Mouse (Mus musculus): ENCODE data around the gene Ifitm1.

Gene Ifitm1

DNA sequence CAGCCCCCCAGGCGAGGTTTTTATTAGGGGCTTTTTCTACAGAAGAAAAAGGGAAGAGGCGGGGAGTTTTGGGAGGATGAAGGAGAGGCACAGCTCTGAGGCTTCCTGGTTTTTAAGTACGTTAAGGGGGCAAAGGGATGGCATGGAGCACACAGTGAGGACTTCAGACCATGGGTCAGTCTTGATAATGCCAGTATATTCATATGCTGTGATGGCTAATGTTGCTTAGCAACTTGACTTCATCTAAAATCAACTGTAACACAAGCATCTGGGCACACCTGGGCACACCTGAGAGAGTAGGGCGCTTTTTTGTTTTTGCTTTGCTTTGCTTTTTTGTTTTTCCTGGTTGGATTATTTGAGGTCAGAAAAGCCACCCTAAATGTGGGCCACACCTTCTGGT lies at the start of gene Ifitm1:
Gene Ifitm1, plus strand, starts transcription at position 301 of the 400 bp plus-strand sequence.
- in situ Hi-C loops (cut with MboI, MseI), result no loop called here

DNA sequence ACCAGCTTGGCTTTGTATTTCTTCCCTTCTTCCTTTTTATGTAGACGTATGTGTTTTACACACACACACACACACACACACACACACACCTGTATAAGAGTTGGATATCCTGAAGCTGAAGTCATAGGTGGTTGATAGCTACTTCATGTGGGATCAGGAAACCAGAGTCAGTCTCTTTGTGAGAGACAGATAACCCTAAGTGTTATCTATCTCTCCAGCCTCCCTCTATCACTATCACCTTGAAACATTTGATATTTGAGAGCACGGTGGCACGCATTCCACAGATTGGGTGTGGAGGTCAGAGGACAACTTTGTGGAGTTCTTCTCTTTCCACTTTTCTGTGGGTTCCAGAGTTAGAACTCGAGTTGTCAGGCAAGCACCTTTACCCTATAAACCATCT lies 47.1 kb upstream of the Ifitm1 start:
- in situ Hi-C loops (cut with MboI, MseI), result no loop called here

DNA sequence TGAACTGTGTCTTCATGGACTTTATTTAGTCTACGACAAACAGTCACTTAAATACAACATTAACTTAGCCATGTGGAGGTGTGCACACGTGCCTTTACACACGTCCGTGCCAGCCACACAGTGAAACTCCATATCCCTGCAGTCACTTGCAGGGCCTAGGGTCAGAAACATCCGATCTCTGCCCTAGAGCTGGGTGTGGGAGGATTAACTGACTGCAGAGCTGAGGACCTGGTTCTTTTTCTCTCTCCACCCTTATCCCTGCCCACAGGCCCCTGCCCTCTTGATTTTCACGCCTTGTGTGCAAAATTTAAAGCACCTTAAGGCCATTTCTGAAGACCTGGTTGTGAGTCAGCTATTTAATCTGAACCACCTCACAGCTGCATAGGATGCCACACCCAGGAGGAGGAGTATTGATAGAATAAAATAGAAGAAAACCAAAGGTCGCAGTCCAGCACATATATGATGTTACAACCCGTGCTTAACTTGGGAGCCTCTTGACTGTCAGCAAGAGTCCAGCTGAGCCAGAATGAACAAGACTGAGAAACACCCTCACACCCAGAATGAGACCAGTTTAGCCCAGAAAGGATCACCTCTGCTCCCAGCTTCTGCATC lies 46.5 kb upstream of the Ifitm1 start, which contains the start of gene Nlrp6:
Gene Nlrp6, plus strand, starts transcription at position 485 of the 612 bp plus-strand sequence.
- in situ Hi-C loops (cut with MboI, MseI), result no loop called here

DNA sequence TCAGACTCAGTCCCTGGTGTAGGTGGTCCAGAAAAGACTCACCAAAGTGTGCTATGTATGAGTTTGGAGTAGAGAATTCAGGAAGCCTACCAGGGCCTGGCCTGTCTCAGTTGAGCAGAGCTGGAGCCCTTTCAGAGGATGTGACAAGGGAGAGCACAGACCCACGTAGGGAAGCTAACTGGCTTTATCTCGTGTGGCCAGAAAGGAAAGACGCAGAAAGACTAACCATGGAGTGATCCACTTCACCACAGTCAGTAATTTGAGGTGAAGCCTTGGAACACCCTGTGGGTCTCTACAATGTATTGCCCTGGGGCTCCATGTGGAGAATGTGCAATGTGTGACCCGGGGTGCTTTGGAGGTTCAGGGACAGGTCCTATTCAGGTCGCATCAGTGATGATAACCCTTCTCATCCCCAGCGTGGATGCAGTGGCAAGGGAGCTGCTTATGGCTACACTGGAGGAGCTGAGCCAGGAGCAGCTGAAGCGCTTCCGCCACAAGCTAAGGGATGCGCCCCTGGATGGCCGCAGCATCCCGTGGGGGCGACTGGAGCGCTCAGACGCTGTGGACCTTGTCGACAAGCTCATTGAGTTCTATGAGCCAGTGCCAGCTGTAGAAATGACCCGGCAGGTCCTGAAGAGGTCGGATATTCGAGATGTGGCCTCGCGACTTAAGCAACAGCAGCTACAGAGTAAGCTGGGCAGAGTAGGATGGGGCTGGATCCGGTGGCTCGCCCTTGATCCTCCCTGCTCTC lies 45.6 kb upstream of the Ifitm1 start:
- in situ Hi-C loops (cut with MboI, MseI), result no loop called here

DNA sequence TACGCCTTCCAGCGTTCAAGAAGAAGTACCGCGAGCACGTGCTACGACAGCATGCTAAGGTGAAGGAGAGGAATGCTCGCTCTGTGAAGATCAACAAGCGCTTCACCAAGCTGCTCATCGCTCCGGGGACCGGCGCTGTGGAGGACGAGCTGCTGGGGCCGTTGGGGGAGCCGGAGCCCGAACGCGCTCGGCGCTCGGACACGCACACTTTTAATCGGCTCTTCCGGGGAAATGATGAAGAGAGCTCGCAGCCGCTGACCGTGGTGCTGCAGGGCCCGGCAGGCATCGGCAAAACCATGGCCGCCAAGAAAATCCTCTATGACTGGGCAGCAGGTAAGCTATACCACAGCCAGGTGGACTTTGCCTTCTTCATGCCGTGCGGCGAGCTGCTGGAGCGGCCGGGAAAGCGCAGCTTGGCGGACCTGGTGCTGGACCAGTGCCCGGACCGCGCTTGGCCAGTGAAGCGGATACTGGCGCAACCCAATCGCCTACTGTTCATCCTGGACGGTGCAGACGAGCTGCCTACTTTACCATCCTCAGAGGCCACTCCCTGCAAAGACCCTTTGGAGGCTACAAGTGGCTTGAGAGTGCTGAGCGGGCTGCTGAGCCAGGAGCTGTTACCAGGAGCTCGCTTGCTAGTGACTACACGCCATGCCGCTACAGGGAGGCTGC lies 44.5 kb upstream of the Ifitm1 start:
- in situ Hi-C loops (cut with MboI, MseI), result no loop called here

DNA sequence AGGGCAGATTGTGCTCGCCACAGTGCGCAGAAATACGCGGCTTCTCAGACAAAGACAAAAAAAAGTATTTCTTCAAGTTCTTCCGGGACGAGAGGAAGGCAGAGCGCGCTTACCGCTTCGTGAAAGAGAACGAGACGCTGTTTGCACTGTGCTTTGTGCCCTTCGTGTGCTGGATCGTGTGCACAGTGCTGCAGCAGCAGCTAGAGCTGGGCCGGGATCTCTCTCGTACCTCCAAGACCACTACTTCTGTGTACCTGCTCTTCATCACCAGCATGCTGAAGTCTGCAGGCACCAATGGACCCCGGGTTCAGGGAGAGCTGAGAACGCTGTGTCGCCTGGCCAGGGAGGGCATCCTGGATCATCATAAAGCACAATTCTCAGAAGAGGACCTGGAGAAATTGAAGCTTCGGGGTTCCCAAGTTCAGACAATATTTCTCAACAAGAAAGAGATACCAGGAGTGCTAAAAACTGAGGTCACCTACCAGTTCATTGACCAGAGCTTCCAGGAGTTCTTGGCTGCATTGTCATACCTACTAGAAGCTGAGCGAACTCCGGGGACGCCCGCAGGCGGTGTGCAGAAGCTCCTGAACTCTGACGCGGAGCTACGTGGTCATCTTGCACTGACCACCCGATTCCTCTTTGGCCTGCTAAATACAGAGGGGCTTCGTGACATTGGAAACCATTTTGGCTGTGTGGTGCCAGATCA lies 43.8 kb upstream of the Ifitm1 start:
- in situ Hi-C loops (cut with MboI, MseI), result no loop called here

DNA sequence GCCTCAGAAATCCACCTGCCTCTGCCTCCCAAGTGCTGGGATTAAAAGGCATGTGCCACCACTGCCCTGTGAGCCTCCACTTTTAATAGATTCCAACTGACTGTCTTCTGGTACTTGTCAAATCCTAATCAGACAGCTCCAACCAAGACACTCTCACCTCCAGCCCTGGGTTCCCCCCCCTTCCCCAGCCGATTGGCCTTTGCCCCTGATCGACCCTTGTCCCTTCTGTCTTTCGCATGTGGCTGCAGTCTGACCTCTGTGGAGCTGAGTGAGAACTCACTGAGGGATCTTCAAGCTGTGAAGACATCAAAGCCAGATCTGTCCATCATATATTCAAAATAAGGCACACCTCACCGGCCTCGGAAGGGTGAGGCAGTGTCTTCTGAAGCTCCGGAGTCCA lies 39.8 kb upstream of the Ifitm1 start:
- in situ Hi-C loops (cut with MboI, MseI), result no loop called here

DNA sequence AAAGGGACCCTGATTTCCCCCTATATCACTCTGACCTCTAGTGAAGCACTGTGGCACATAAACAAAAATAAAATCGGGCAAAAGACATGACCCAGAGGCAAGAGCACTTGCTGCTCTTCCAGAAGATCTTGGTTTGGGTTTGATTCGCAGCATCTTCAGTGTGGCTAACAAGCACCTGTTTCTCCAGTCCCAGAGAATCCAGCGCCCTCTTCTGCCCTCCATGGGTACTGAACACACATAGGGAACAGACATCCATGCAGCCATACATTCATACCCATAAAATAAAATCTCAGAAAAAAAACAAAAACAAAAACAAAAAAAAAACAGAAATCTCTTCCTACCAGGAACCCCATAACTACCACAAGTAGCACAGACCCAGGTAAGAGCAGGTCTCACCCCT lies 28.6 kb upstream of the Ifitm1 start:
- in situ Hi-C loops (cut with MboI, MseI), result no loop called here

DNA sequence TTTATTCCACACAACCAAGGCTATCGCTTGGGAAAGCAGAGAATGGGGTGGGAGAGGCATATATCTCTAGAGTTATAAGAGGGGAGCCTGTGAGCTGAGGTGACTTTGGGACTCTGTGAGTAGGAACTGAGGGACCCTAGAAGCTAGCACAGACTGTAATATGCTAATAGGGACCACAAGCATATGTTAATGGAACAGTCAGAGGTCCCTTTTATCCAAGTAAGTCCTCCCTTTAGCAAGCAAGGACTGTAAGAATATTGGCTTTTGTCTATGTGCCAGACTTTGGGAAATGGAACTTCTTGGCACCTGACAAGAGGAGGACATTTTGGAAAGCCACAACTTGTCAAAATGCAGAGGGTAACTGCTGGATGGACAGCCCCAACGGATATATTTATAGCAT lies 28.1 kb upstream of the Ifitm1 start:
- in situ Hi-C loops (cut with MboI, MseI), result no loop called here

DNA sequence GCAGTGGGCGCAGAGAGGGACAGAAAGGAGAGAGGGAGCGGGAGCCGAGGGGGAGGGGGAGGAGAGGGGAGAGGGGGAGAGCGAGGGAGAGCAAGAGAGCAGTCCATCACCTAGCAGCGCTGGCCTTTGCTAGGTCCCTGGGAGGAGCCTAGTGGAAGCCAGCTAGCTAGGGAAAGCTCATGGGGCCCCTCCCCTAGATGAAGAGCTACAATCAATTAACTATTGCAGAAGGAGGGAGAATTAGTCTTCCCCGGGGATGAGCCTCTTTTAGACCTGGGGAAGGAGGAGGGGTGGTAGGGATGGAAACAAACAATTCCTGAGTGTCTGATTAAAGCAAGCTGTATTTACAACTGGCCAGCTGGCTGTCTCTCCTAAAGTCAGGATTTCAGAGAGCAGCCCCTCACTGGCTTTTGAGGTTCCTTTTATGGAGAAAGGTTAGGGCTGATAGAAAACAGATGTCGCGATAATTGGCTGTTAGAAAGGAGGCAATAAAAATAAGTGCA lies 27.3 kb upstream of the Ifitm1 start:
- in situ Hi-C loops (cut with MboI, MseI), result no loop called here

DNA sequence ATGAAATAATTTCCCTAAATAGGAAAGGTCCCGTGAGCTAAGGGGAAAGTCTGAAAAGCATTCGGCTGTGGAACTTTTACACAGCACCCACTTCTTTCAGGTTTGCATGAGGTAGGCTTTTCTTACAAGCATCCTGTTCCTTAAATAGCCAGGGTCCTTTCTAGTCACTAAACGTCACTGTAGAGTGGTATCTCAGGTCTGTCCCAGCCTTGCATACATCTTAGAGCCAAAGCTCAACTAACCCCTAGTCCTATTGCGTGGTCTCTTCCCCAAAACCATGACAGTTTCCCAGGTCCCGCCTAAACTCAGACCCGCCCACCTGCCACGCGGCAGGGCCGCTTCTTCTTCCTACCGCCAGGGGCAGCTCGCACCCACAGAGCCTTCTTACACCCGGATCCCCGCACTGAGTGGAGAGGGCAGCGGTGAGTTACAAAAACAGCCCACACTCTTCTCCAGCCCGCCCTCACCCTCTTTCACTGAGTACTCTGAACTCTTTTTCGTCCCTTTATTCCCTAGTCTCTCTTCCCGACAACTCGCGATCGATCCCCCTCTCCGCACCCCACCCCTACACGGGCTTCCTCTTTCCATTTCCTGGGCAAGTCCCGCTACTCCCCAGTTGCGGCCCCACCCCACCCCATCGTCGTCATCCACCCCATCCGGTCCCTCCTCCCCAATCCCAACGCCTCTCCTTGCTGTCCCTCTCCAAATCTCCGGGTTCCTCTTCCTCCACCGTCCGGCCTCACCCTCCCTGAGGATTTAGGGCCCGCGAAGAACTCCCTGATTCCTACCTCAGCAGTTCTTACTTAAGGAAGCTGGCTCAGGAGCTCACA lies 25.6 kb upstream of the Ifitm1 start, which contains the start of gene Pgghg:
Gene Pgghg, plus strand, starts transcription at position 170 of the 830 bp plus-strand sequence.
- in situ Hi-C loops (cut with MboI, MseI), result no loop called here

DNA sequence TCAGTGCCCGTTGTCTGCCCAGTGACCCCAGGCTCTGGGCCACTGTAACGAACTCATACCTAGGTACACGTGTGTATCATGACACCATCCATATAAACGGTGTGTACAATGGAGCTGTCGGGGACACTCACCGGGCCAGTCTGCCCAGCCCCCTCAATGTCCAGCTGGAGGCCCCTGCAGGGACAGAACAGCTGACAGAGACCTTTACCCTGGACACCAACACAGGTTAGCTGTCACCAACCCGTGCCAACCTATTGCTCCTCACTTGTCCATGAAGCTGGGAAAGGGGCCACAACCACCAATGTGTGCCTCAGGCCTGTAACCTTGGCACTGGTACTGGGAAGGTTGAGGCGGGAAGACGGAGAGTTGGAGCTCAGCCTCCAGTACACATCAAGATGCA lies 24.7 kb upstream of the Ifitm1 start:
- in situ Hi-C loops (cut with MboI, MseI), result no loop called here

DNA sequence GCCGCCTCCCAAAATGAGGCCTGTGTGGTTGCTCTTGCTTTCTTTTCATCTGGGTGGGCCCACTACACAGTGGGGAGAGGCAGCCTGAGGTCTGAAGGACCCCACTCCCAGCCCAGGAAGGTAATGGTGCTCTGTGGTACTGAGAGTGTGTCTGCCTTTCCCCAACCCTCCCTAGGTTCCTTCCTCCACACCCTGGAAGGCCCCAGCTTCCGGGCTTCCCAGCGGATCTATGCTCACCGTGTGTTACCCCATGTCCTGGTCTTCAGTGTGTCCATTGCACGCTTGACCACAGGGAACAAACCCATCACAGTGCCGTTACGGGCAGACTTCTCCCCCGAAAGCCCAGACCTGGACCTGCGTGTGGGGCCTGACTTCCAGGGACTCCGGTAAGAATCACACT lies 24.2 kb upstream of the Ifitm1 start:
- in situ Hi-C loops (cut with MboI, MseI), result no loop called here

DNA sequence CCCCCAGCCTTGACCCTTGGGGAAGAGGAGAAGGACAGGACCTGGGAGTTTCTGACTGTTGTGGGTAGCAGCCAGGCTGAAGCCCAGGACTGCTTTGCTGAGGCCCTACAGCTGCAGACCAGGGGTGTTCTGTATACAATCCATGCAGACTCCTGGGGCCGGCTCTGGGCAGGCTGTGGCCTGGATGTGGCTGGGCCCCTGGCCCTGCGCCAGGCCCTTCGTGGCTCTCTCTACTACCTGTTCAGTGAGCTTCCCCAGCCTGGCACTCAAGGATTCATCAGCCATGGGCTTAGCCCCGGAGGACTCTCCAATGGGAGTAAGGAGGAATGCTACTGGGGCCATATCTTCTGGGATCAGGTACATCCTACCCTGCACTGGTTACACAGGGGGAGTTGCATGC lies 23.7 kb upstream of the Ifitm1 start:
- in situ Hi-C loops (cut with MboI, MseI), result no loop called here

DNA sequence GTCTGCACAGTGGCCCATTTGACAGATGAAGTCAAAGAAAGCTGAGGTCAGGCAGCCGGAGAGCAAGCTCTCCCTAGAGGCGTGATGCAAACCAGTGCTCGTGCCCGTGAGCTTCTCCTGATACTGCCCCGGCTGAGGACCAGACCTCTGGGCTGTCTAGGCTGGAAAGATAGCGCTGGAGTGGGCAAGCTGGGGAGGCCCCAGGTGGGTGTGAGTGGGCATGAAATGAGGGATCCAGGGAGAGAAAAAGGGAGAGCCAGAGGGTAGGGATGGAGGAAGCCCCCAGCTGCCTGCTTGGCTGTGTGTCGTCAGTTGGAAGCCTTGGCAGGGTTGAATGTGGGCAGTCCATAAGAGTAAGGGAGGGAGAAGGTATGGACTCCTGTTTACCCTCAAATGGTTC lies 22.8 kb upstream of the Ifitm1 start:
- in situ Hi-C loops (cut with MboI, MseI), result no loop called here

DNA sequence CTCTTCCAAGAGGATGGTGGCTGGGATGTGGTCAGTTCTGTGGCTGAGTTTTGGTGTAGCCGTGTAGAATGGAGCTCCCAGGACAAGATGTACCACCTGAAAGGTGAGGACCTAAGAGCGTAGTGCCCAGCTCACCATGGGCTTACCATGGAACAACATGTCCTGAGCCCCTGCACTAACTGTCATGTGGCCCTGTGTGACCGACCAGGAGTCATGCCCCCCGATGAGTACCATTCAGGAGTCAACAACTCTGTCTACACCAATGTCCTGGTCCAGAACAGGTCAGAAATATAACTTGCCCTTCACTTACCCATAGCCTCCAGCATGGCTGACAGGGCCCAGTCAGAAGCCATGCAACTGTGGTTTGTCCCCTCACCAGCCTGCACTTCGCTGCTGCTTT lies 21.8 kb upstream of the Ifitm1 start:
- in situ Hi-C loops (cut with MboI, MseI), result loop anchor here (5.0 kb wide), 1 partner anchor 957 kb away; no protein-coding TSS in a partner anchor

DNA sequence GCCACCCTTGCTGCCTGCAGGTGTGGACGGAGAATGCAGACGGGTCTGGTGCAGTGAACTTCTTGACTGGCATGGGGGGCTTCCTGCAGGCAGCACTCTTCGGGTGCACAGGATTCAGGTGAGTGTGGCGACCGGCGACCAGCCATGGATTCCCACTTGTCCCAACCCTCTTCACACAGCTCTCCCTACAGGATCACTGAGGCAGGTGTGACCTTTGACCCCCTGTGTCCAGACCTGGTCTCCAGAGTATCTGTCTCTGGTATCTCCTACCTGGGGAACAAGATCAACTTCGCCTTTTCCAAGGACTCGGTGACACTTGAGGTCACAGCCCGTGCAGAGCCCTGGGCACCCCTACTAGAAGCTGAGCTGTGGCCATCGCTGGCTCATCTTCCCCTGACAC lies 20.7 kb upstream of the Ifitm1 start:
- in situ Hi-C loops (cut with MboI, MseI), result loop anchor here (5.0 kb wide), 1 partner anchor 956 kb away; no protein-coding TSS in a partner anchor

DNA sequence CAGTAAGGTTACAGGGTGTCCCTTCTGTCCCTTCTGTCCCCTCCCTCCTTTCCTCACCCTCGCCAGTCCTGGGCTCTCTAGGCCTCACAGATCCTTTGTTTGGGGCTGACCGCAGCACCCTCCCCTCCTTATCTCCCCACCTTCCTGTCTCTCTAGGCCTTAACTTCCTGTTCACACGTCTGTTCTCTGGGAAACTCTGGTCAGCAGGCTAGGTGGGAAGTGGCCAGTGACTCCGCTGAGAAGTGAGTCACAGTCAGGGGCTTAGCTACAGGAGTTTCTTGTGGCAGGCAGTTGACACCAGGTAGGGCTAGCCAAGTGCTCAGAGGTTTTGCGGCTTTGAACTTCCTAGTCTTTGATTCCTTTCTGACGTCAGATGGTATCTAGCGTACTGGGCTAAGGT lies 20.0 kb upstream of the Ifitm1 start:
- in situ Hi-C loops (cut with MboI, MseI), result loop anchor here (5.0 kb wide), 1 partner anchor 955 kb away; no protein-coding TSS in a partner anchor

DNA sequence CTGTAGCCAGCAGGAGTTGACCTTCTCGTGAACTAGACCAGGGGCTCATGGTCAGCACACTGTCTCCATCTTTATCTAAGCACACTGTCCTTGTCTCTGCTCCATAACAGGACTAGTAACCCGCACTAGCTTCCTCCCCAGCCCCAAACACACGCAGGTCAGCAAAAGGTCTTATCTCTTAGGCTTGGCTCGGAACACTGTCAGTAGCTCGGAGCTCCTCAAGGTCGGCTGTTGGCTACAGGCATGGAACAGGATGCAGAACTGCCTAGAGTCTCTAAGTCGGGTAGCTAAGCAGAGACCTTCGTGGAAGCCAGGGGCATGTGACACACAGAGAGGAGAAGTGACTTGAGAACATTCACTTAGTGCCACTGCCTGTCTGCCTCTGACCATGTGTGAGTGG lies 18.9 kb upstream of the Ifitm1 start:
- in situ Hi-C loops (cut with MboI, MseI), result loop anchor here (5.0 kb wide), 1 partner anchor 954 kb away; no protein-coding TSS in a partner anchor

DNA sequence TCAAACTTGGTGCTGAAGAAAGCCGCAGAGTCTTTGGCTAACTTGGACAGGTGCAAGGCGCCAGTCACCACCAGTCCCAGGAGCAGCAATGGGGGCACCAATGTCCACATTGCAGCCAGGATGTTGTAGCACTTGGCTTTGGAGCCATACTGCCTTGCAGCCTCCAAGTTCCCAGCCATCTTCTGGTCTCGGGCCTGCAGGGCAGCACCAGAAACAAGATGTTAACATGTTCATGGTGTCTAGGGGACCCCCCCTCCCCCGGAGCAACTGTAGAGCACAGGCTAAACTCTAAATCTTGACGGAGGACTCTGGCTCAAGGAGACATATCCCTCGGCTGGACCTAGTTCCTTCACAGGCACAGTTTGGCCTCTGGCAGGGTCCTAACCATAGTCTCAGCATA lies 17.8 kb upstream of the Ifitm1 start:
- in situ Hi-C loops (cut with MboI, MseI), result loop anchor here (5.0 kb wide), 1 partner anchor 953 kb away; no protein-coding TSS in a partner anchor
